Mouse (Mus musculus): ENCODE measurements around the gene Spats2l.

DNA sequence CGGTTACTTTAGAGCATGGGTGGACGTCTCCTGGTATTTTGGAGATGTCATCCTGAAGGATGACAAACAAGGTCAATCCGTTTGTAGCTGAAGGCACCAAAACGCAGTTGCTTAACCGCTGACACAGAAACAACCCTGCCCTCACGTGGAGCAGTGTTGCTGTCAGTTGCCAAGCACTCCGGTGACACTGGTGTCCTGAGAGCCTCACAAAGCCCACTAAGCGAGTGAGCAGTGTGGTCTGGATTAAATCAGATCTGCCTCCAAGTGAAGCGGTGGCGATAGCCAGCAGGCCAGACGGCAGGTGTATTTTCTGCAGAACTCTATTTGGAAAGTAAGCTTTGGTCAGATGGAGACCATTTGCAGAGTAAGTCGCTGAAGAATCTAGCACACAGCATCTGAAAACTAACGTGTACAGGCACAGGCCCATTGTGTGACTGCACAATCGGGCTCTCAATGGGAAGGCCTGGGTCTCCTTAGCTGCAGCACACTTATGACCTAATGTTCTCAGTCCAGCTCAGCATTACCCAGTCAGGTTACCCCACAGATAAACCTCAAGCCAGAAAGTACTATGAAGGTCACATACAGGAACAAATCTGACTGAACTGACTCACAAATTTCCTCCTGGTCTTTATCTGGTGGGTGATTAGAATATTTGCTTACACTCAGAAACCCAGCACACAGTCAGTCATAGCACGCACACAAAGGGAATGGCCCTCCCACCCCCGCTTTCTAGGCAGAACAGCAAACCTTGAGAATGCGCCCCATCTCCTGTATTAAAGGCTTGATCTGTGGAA is 51.2 kb downstream of the Spats2l start:
- TF ChIP-seq CTCF (IDR thresholded peaks at IDR 0.05; ENCODE audit: control insufficient read depth, insufficient read depth, low read length) (no peak), POLR2A (IDR thresholded peaks at IDR 0.05; ENCODE audit: borderline replicate concordance, control insufficient read depth, low read depth, low read length) (no peak)

Data from bone marrow, adult 2 months (tissue).